Mouse (Mus musculus) kidney, postnatal 0 days (tissue): ENCODE measurements around the gene Fbh1. TPM values are rescaled to one million over a fixed set of nuclear protein-coding genes. Genes with fewer than 3 reads are reported as not detected.

Source experiments
- ATAC-seq: fragments of 200-750 bp; cut with Nextera tagmentation; replicated peaks from 2 replicates; pipeline ENCODE4 v1.8.0; 2017; ENCODE audit warnings: low read depth, moderate number of reproducible peaks, moderate TSS enrichment, moderate library complexity; ENCODE audit not compliant: low FRiP score
- DNase-seq: peaks from one replicate; pipeline ENCODE4 v3.0.0-alpha.2; 2016; ENCODE audit warnings: low spot score
- H3K27ac ChIP-seq: fragments of 300-500 bp; sonication (generic); 2 replicates; pipeline ENCODE4 v1.5.1; 2014; ENCODE audit warnings: mild to moderate bottlenecking
- H3K27me3 ChIP-seq: fragments of 300-500 bp; sonication (generic); 2 replicates; pipeline ENCODE4 v1.6.1; 2014; ENCODE audit warnings: low read length, mixed read lengths; ENCODE audit not compliant: insufficient read depth
- H3K36me3 ChIP-seq: fragments of 300-500 bp; sonication (generic); 2 replicates; pipeline ENCODE4 v1.6.1; 2014; ENCODE audit warnings: low read length, mixed read lengths; ENCODE audit not compliant: insufficient read depth
- H3K4me1 ChIP-seq: fragments of 300-500 bp; sonication (generic); replicated peaks from 2 replicates; pipeline ENCODE4 v1.6.1; 2014; ENCODE audit warnings: antibody characterized with exemption, low read length, mixed read lengths; ENCODE audit not compliant: insufficient read depth
- H3K4me2 ChIP-seq: fragments of 300-500 bp; sonication (generic); 2 replicates; pipeline ENCODE4 v1.6.1; 2014; ENCODE audit warnings: mild to moderate bottlenecking, low read length, moderate library complexity, mixed read lengths
- H3K4me3 ChIP-seq: fragments of 300-500 bp; sonication (generic); replicated peaks from 2 replicates; pipeline ENCODE4 v1.5.1; 2014; ENCODE audit warnings: low read depth, low read length
- H3K9ac ChIP-seq: fragments of 300-500 bp; sonication (generic); 2 replicates; pipeline ENCODE4 v1.6.1; 2014; ENCODE audit warnings: low read depth, low read length
- H3K9me3 ChIP-seq: fragments of 300-500 bp; sonication (generic); replicated peaks from 2 replicates; pipeline ENCODE4 v1.6.1; 2016; ENCODE audit warnings: low read length, inconsistent platforms, mixed read lengths
- CTCF ChIP-seq: IDR thresholded peaks from 2 replicates; pipeline ENCODE4 v1.5.1; 2016; ENCODE audit warnings: antibody characterized with exemption, low read depth, mild to moderate bottlenecking, moderate library complexity
- WGBS: fragments of 180-500 bp; shearing (Covaris S2); extraction: QIAGEN DNeasy Blood & Tissue Kit; methylation state at CpG from one replicate; pipeline ENCODE4 v1.1.7; 2014; 5-methylcytosine and 5-hydroxymethylcytosine counted together
- polyA plus RNA-seq: library from polyadenylated mRNA; unstranded; fragments of >200 nt; fragmentation: Nextera tagmentation; extraction: Ambion mirVana; gene quantifications from 2 replicates; pipeline ENCODE4 v1.2.1, GENCODE M21; 2015

The Fbh1 gene
- polyA plus RNA-seq, 1 experiment from 2014 or later, result 117 TPM

- peak overlapping the region; percentile 95 for H3K4me2 ChIP-seq
- H3K36me3 ChIP-seq, result peaks cover 26% of the 10 kb centered on the region
- under 1% methylated on average over 43 of the region's 43 CpGs for WGBS
- H3K27me3 ChIP-seq, result no peaks in the 10 kb centered on the region
- peaks cover 22% of the 10 kb centered on the region for H3K4me1 ChIP-seq
- TF ChIP-seq CTCF, result peak; percentile 39
- H3K4me3 ChIP-seq, result peak overlapping the region; percentile 80
- DNase-seq (peak; percentile 98), ATAC-seq (peak; percentile 88)
- peak overlapping the region; percentile 98 for H3K27ac ChIP-seq
- no peaks in the 10 kb centered on the region for H3K9me3 ChIP-seq
- peak overlapping the region; percentile 83 for H3K9ac ChIP-seq
Observed at GRCm38 (mm10) chr2:11778087-11778823, 873 bp upstream of the Fbh1 start.

- ATAC-seq, result no peak
- Histone ChIP-seq H3K27ac (peak overlapping the region; percentile 98), H3K9me3 (no peaks in the 10 kb centered on the region), H3K36me3 (peaks cover 10% of the 10 kb centered on the region; the same call in 1 of the 2 replicates), H3K4me3 (peak overlapping the region; percentile 80), H3K9ac (peak overlapping the region; percentile 85), H3K4me2 (peak overlapping the region; percentile 88), H3K4me1 (peaks cover 22% of the 10 kb centered on the region), H3K27me3 (no peaks in the 10 kb centered on the region)
- TF ChIP-seq CTCF, result no peak
- no peak for DNase-seq
- WGBS, result 47% methylated on average over 8 of the region's 8 CpGs
Observed at GRCm38 (mm10) chr2:11776415-11776814, 967 bp downstream of the Fbh1 start.

GRCm38 (mm10) chr2:11775121-11775520, 2.3 kb downstream of the Fbh1 start:
- Histone ChIP-seq H3K36me3 (no peaks in the 10 kb centered on the region), H3K4me2 (no peak overlapping the region), H3K9me3 (no peaks in the 10 kb centered on the region), H3K4me1 (peaks cover 22% of the 10 kb centered on the region), H3K4me3 (no peak overlapping the region), H3K27ac (no peak overlapping the region), H3K9ac (no peak overlapping the region), H3K27me3 (no peaks in the 10 kb centered on the region)
- no peak for DNase-seq
- WGBS, result 83% methylated on average over 5 of the region's 5 CpGs
- no peak for ATAC-seq
- TF ChIP-seq CTCF, result no peak

GRCm38 (mm10) chr2:11774426-11774825, 3.0 kb downstream of the Fbh1 start:
- H3K36me3 ChIP-seq, result no peaks in the 10 kb centered on the region
- DNase-seq (no peak), ATAC-seq (no peak)
- H3K27ac ChIP-seq, result no peak overlapping the region
- H3K9ac ChIP-seq, result no peak overlapping the region
- no peaks in the 10 kb centered on the region for H3K27me3 ChIP-seq
- H3K9me3 ChIP-seq, result no peaks in the 10 kb centered on the region
- no peak overlapping the region for H3K4me3 ChIP-seq
- no peak overlapping the region for H3K4me2 ChIP-seq
- no peak for TF ChIP-seq CTCF
- 67% methylated on average over 10 of the region's 10 CpGs for WGBS
- peaks cover 18% of the 10 kb centered on the region for H3K4me1 ChIP-seq

- no peak overlapping the region for H3K27ac ChIP-seq
- ATAC-seq, result no peak
- no peaks in the 10 kb centered on the region for H3K9me3 ChIP-seq
- H3K36me3 ChIP-seq, result peaks cover 6% of the 10 kb centered on the region; the same call in 1 of the 2 replicates
- 90% methylated on average over 4 of the region's 4 CpGs for WGBS
- no peak overlapping the region for H3K9ac ChIP-seq
- H3K27me3 ChIP-seq, result no peaks in the 10 kb centered on the region
- H3K4me2 ChIP-seq, result no peak overlapping the region
- H3K4me1 ChIP-seq, result peaks cover 11% of the 10 kb centered on the region
- H3K4me3 ChIP-seq, result no peak overlapping the region
- no peak for DNase-seq
- no peak for TF ChIP-seq CTCF
Observed at GRCm38 (mm10) chr2:11772401-11772800, 5.0 kb downstream of the Fbh1 start.

- no peaks in the 10 kb centered on the region for H3K27me3 ChIP-seq
- no peak overlapping the region for H3K9ac ChIP-seq
- DNase-seq (peak; percentile 19), ATAC-seq (no peak)
- no peak for TF ChIP-seq CTCF
- no peaks in the 10 kb centered on the region for H3K9me3 ChIP-seq
- no peak overlapping the region for H3K4me2 ChIP-seq
- H3K4me3 ChIP-seq, result no peak overlapping the region
- H3K36me3 ChIP-seq, result peaks cover 8% of the 10 kb centered on the region; the same call in 1 of the 2 replicates
- peaks cover 11% of the 10 kb centered on the region for H3K4me1 ChIP-seq
- WGBS, result 81% methylated on average over 4 of the region's 4 CpGs
- no peak overlapping the region for H3K27ac ChIP-seq
Observed at GRCm38 (mm10) chr2:11771701-11772100, 5.7 kb downstream of the Fbh1 start.
